Mouse (Mus musculus): ENCODE results near the gene Stk39.

Stk39 gene

GRCm38 (mm10) chr2:68471759-68472550 lies at the start of gene Stk39:
TSS of gene Stk39 (minus strand) at chr2:68472268.
- DNase-seq (ENCODE audit: low spot score in 2 of 2), result peak; percentile 52 to 59

GRCm38 (mm10) chr2:68515409-68515808 lies 43.3 kb upstream of the Stk39 start:
- DNase-seq (ENCODE audit: low spot score in 2 of 2), result no peak

GRCm38 (mm10) chr2:68503202-68503601 lies 31.1 kb upstream of the Stk39 start:
- DNase-seq (ENCODE audit: low spot score in 2 of 2), result no peak

GRCm38 (mm10) chr2:68502734-68503133 lies 30.7 kb upstream of the Stk39 start:
- DNase-seq (ENCODE audit: low spot score in 2 of 2), result no peak

- no peak for DNase-seq (ENCODE audit: low spot score in 2 of 2)
Observed at GRCm38 (mm10) chr2:68502236-68502635, 30.2 kb upstream of the Stk39 start.

- DNase-seq (ENCODE audit: low spot score in 2 of 2), result no peak
Observed at GRCm38 (mm10) chr2:68486275-68486674, 14.2 kb upstream of the Stk39 start.

GRCm38 (mm10) chr2:68485141-68485540 lies 13.1 kb upstream of the Stk39 start:
- DNase-seq (ENCODE audit: low spot score in 2 of 2), result no peak

GRCm38 (mm10) chr2:68482896-68483295 lies 10.8 kb upstream of the Stk39 start:
- DNase-seq (ENCODE audit: low spot score in 2 of 2), result no peak

GRCm38 (mm10) chr2:68479823-68480222 lies 7.8 kb upstream of the Stk39 start:
- no peak for DNase-seq (ENCODE audit: low spot score in 2 of 2)

- DNase-seq (ENCODE audit: low spot score in 2 of 2), result no peak
Observed at GRCm38 (mm10) chr2:68472921-68473320, 853 bp upstream of the Stk39 start.

- no peak for DNase-seq (ENCODE audit: low spot score in 2 of 2)
Observed at GRCm38 (mm10) chr2:68472551-68472910, 463 bp upstream of the Stk39 start.

- DNase-seq (ENCODE audit: low spot score in 2 of 2), result peak; percentile 51 to 64
Observed at GRCm38 (mm10) chr2:68470891-68471758, 943 bp downstream of the Stk39 start.

GRCm38 (mm10) chr2:68469491-68469890 lies 2.6 kb downstream of the Stk39 start:
- DNase-seq (ENCODE audit: low spot score in 2 of 2), result no peak

- no peak for DNase-seq (ENCODE audit: low spot score in 2 of 2)
Observed at GRCm38 (mm10) chr2:68468698-68469097, 3.4 kb downstream of the Stk39 start.

- DNase-seq (ENCODE audit: low spot score in 2 of 2), result no peak
Observed at GRCm38 (mm10) chr2:68468259-68468658, 3.8 kb downstream of the Stk39 start.

GRCm38 (mm10) chr2:68467085-68467978 lies 4.7 kb downstream of the Stk39 start:
- no peak for DNase-seq (ENCODE audit: low spot score in 2 of 2)

GRCm38 (mm10) chr2:68466124-68467070 lies 5.7 kb downstream of the Stk39 start:
- no peak for DNase-seq (ENCODE audit: low spot score in 2 of 2)

- DNase-seq (ENCODE audit: low spot score in 2 of 2), result no peak
Observed at GRCm38 (mm10) chr2:68465266-68466123, 6.6 kb downstream of the Stk39 start.

- DNase-seq (ENCODE audit: low spot score in 2 of 2), result no peak
Observed at GRCm38 (mm10) chr2:68464456-68464855, 7.6 kb downstream of the Stk39 start.

- no peak for DNase-seq (ENCODE audit: low spot score in 2 of 2)
Observed at GRCm38 (mm10) chr2:68463801-68464200, 8.3 kb downstream of the Stk39 start.

Data from right cerebral cortex, adult 2 months (tissue).